In genomic region chr19:7195900-7196728, GRCm38 (mm10) we compare ENCODE assay signal across 8 mouse cellular contexts. TPM values are rescaled to one million over a fixed set of nuclear protein-coding genes. Genes with fewer than 3 reads are reported as not detected.
A peak's percentile ranks its signal among the peaks of the same experiment; 100 is the strongest.
DNase-seq lines count a peak whose midpoint lies in the region; ATAC-seq and TF ChIP-seq lines count a peak whose summit lies in the region.

No protein-coding gene starts in this region.

- peak; percentile 54; the same call in 1 of the 2 replicates for ATAC-seq in granulocyte monocyte progenitor cell, adult 5-6 weeks (replicated peaks; ENCODE audit: poor library complexity, severe bottlenecking)
- ATAC-seq in lung, embryonic 14.5 days (ENCODE audit: insufficient read depth), result peak; percentile 22
- ATAC-seq in megakaryocyte-erythroid progenitor cell, adult 5-6 weeks (replicated peaks; ENCODE audit: low FRiP score, low TSS enrichment, poor library complexity, severe bottlenecking), result no peak

- no peaks in the 10 kb centered on the region for H3K4me1 ChIP-seq in cortical plate, adult 2 months (ENCODE audit: control insufficient read depth, insufficient read depth, low read length)
- H3K4me1 ChIP-seq in lung, embryonic 14.5 days (ENCODE audit: insufficient read depth), result no peaks in the 10 kb centered on the region

- H3K79me2 ChIP-seq in C2C12 (ENCODE audit: control insufficient read depth, insufficient read depth), result no peaks in the 10 kb centered on the region

- H3K27ac ChIP-seq in cortical plate, adult 2 months (ENCODE audit: insufficient read depth, low read length), result no peak overlapping the region
- no peak overlapping the region for H3K27ac ChIP-seq in lung, embryonic 14.5 days (ENCODE audit: low read depth)

- TF ChIP-seq POLR2A in cortical plate, adult 2 months (IDR thresholded peaks at IDR 0.05; ENCODE audit: extremely low read depth, insufficient read depth, low read length), result no peak

- H3K4me2 ChIP-seq in lung, embryonic 14.5 days, result no peak overlapping the region

- H3K9me3 ChIP-seq in lung, embryonic 14.5 days (ENCODE audit: low read depth, low read length), result no peaks in the 10 kb centered on the region

- WGBS in lung, embryonic 14.5 days, result 13% methylated on average over 33 of the region's 33 CpGs

- peak; percentile 83 for TF ChIP-seq CTCF in C2C12 (IDR thresholded peaks at IDR 0.05; ENCODE audit: control insufficient read depth, insufficient read depth, insufficient read length)
- TF ChIP-seq CTCF in cortical plate, adult 2 months (IDR thresholded peaks at IDR 0.05; ENCODE audit: extremely low read depth, insufficient read depth, low read length), result peak; percentile 59
- TF ChIP-seq CTCF in lung, embryonic 14.5 days (IDR thresholded peaks at IDR 0.05; ENCODE audit: low read depth), result peak; percentile 98

- H3K36me3 ChIP-seq in C2C12 (ENCODE audit: control insufficient read depth, insufficient read depth), result peaks cover 41% of the 10 kb centered on the region
- H3K36me3 ChIP-seq in lung, embryonic 14.5 days (ENCODE audit: insufficient read depth), result peaks cover 41% of the 10 kb centered on the region

- H3ac ChIP-seq in C2C12 (ENCODE audit: control insufficient read depth, insufficient read length, low read depth), result no peak overlapping the region

- no peak overlapping the region for H3K9ac ChIP-seq in lung, embryonic 14.5 days

- no peaks in the 10 kb centered on the region for H3K79me3 ChIP-seq in C2C12 (ENCODE audit: low read depth)

- DNase-seq in ZHBTc4 (ENCODE audit: low read depth, low spot score), result peak; percentile 71
- DNase-seq in kidney, adult 9 months, result peak; percentile 78
- peak; percentile 76 for DNase-seq in lung, embryonic 14.5 days
- peak; percentile 74 for DNase-seq in retina, postnatal 1 day

- H3K27me3 ChIP-seq in C2C12 (ENCODE audit: control insufficient read depth, insufficient read depth, insufficient read length), result no peaks in the 10 kb centered on the region
- no peaks in the 10 kb centered on the region; the same call in 1 of the 2 replicates for H3K27me3 ChIP-seq in lung, embryonic 14.5 days (ENCODE audit: insufficient read depth, low read length)

- H3K4me3 ChIP-seq in C2C12 (ENCODE audit: insufficient read depth, poor library complexity, severe bottlenecking), result no peak overlapping the region
- no peak overlapping the region for H3K4me3 ChIP-seq in cortical plate, adult 2 months (ENCODE audit: insufficient read depth, low read length)
- no peak overlapping the region for H3K4me3 ChIP-seq in lung, embryonic 14.5 days (ENCODE audit: low read depth, low read length)

TF ChIP-seq in C2C12, 6 proteins besides CTCF, POLR2A, EP300 and RAD21:
- TF ChIP-seq USF1 (IDR thresholded peaks at IDR 0.05; ENCODE audit: low read depth), result no peak
- no peak for TF ChIP-seq MYOD1 (IDR thresholded peaks at IDR 0.05; ENCODE audit: control insufficient read depth, insufficient read length, low read depth)
- TF ChIP-seq MYOG (IDR thresholded peaks at IDR 0.05; ENCODE audit: control insufficient read depth, extremely low read depth, insufficient read length), result no peak
- no peak for TF ChIP-seq MAX (IDR thresholded peaks at IDR 0.05)
- TF ChIP-seq CEBPB (IDR thresholded peaks at IDR 0.05; ENCODE audit: low read depth), result no peak
- no peak for TF ChIP-seq FOSL1 (IDR thresholded peaks at IDR 0.05; ENCODE audit: insufficient read depth, low read length, poor library complexity, severe bottlenecking)

RNA-seq across cellular contexts. Expression of gene Otub1, which starts 10.0 kb away (rescaled TPM):
- 121 TPM for polyA plus RNA-seq in C2C12 (2012; fragmentation: generic; extraction: Trizol)
- polyA plus RNA-seq in cortical plate, adult 2 months (2012; rRNA removed), result 265 TPM in 2 replicates
- total RNA-seq in granulocyte monocyte progenitor cell, adult 5-6 weeks (2014; fragmentation: Nextera tagmentation), result 61.0 and 61.2 TPM in 2 replicates
- 63.0 and 69.0 TPM in 2 replicates for total RNA-seq in granulocyte monocyte progenitor cell, adult 5-6 weeks (2017)
- polyA plus RNA-seq in lung, embryonic 14.5 days (2014; fragmentation: Nextera tagmentation; extraction: Ambion mirVana), result 206 and 221 TPM in 2 replicates
- 51.9 and 60.3 TPM in 2 replicates for total RNA-seq in megakaryocyte-erythroid progenitor cell, adult 5-6 weeks (2014; fragmentation: Nextera tagmentation)
- total RNA-seq in megakaryocyte-erythroid progenitor cell, adult 5-6 weeks (2017), result 59.8 and 81.4 TPM in 2 replicates

RNA-seq across cellular contexts. Expression of gene Cox8a, which starts 21.3 kb away (rescaled TPM):
- polyA plus RNA-seq in C2C12 (2012; fragmentation: generic; extraction: Trizol), result 960 TPM
- polyA plus RNA-seq in cortical plate, adult 2 months (2012; rRNA removed), result 1,448 and 1,495 TPM in 2 replicates
- 854 and 878 TPM in 2 replicates for total RNA-seq in granulocyte monocyte progenitor cell, adult 5-6 weeks (2014; fragmentation: Nextera tagmentation)
- total RNA-seq in granulocyte monocyte progenitor cell, adult 5-6 weeks (2017), result 563 and 615 TPM in 2 replicates
- polyA plus RNA-seq in lung, embryonic 14.5 days (2014; fragmentation: Nextera tagmentation; extraction: Ambion mirVana), result 917 and 922 TPM in 2 replicates
- 777 and 822 TPM in 2 replicates for total RNA-seq in megakaryocyte-erythroid progenitor cell, adult 5-6 weeks (2014; fragmentation: Nextera tagmentation)
- 576 and 680 TPM in 2 replicates for total RNA-seq in megakaryocyte-erythroid progenitor cell, adult 5-6 weeks (2017)

RNA-seq across cellular contexts. Expression of gene Naa40, which starts 44.9 kb away (rescaled TPM):
- polyA plus RNA-seq in C2C12 (2012; fragmentation: generic; extraction: Trizol), result 16.8 TPM
- 62.4 and 64.7 TPM in 2 replicates for polyA plus RNA-seq in cortical plate, adult 2 months (2012; rRNA removed)
- total RNA-seq in granulocyte monocyte progenitor cell, adult 5-6 weeks (2014; fragmentation: Nextera tagmentation), result 67.4 and 72.3 TPM in 2 replicates
- 42.9 and 49.3 TPM in 2 replicates for total RNA-seq in granulocyte monocyte progenitor cell, adult 5-6 weeks (2017)
- polyA plus RNA-seq in lung, embryonic 14.5 days (2014; fragmentation: Nextera tagmentation; extraction: Ambion mirVana), result 64.9 and 65.8 TPM in 2 replicates
- 66.8 and 78.6 TPM in 2 replicates for total RNA-seq in megakaryocyte-erythroid progenitor cell, adult 5-6 weeks (2014; fragmentation: Nextera tagmentation)
- 45.4 and 49.0 TPM in 2 replicates for total RNA-seq in megakaryocyte-erythroid progenitor cell, adult 5-6 weeks (2017)
